Mouse (Mus musculus): ENCODE data around the gene Ptprb. TPM values are rescaled to one million over a fixed set of nuclear protein-coding genes. Genes with fewer than 3 reads are reported as not detected.

Gene Ptprb
- polyA plus RNA-seq, 1 experiment from 2014 or later: 2.8 TPM

- WGBS: 76% methylated on average over 15 of the region's 15 CpGs
- Histone ChIP-seq H3K27me3 (no peaks in the 10 kb centered on the region), H3K4me1 (peaks cover 1% of the 10 kb centered on the region), H3K27ac (no peak overlapping the region), H3K36me3 (no peaks in the 10 kb centered on the region), H3K4me3 (no peak overlapping the region), H3K4me2 (no peak overlapping the region), H3K9ac (no peak overlapping the region), H3K9me3 (no peaks in the 10 kb centered on the region)
- ATAC-seq (ENCODE audit: insufficient number of reproducible peaks, insufficient read depth, low FRiP score, low TSS enrichment, low read depth): no peak
Observed at GRCm38 (mm10) chr10:116266561-116267433, 8.5 kb upstream of the Ptprb start.

DNA sequence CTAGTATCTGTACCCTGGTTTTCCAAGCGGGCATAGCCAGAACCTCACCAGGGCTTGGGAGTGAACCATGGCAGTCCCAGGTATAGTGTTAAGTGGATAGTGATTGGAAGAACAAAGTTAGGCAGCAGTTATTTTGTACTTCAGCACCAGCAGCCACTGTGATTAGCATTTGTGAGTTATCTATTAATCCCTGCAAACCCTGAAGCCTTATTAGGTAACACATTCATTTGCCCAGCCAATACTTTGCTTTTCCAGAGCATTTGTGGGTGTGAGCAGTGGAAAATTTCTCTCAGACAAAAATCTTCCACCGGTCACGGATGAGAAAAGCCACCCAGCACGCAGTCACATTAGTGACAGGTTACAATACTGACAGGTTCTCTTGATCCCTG is 7.9 kb upstream of the Ptprb start:
- no peak for ATAC-seq (ENCODE audit: insufficient number of reproducible peaks, insufficient read depth, low FRiP score, low TSS enrichment, low read depth)
- H3K9ac ChIP-seq: no peak overlapping the region
- WGBS: 74% methylated on average over 4 of the region's 4 CpGs

GRCm38 (mm10) chr10:116268343-116268742 is 7.0 kb upstream of the Ptprb start:
- Histone ChIP-seq H3K4me2 (no peak overlapping the region), H3K9ac (no peak overlapping the region), H3K4me3 (no peak overlapping the region), H3K9me3 (no peaks in the 10 kb centered on the region), H3K36me3 (no peaks in the 10 kb centered on the region), H3K27ac (no peak overlapping the region), H3K4me1 (no peaks in the 10 kb centered on the region), H3K27me3 (no peaks in the 10 kb centered on the region)
- WGBS: 65% methylated on average over 4 of the region's 4 CpGs
- ATAC-seq (ENCODE audit: insufficient number of reproducible peaks, insufficient read depth, low FRiP score, low TSS enrichment, low read depth): no peak

More for the DNA sequence above, 7.9 kb upstream of the Ptprb start:
- Histone ChIP-seq H3K9me3 (no peaks in the 10 kb centered on the region), H3K4me1 (no peaks in the 10 kb centered on the region), H3K27ac (no peak overlapping the region), H3K4me3 (no peak overlapping the region), H3K27me3 (no peaks in the 10 kb centered on the region), H3K36me3 (no peaks in the 10 kb centered on the region), H3K4me2 (no peak overlapping the region)

GRCm38 (mm10) chr10:116270646-116271469 is 4.5 kb upstream of the Ptprb start:
- 81% methylated on average over 12 of the region's 12 CpGs for WGBS
- no peak overlapping the region for H3K4me3 ChIP-seq
- no peaks in the 10 kb centered on the region for H3K27me3 ChIP-seq
- no peaks in the 10 kb centered on the region for H3K4me1 ChIP-seq
- no peaks in the 10 kb centered on the region for H3K9me3 ChIP-seq
- ATAC-seq (ENCODE audit: insufficient number of reproducible peaks, insufficient read depth, low FRiP score, low TSS enrichment, low read depth): no peak
- H3K9ac ChIP-seq: no peak overlapping the region
- H3K36me3 ChIP-seq: no peaks in the 10 kb centered on the region
- no peak overlapping the region for H3K4me2 ChIP-seq
- H3K27ac ChIP-seq: no peak overlapping the region

- no peaks in the 10 kb centered on the region for H3K27me3 ChIP-seq
- no peaks in the 10 kb centered on the region for H3K4me1 ChIP-seq
- H3K36me3 ChIP-seq: no peaks in the 10 kb centered on the region
- no peak overlapping the region for H3K4me3 ChIP-seq
- no peak overlapping the region for H3K4me2 ChIP-seq
- no peak for ATAC-seq (ENCODE audit: insufficient number of reproducible peaks, insufficient read depth, low FRiP score, low TSS enrichment, low read depth)
- H3K9ac ChIP-seq: no peak overlapping the region
- 88% methylated on average over 10 of the region's 10 CpGs for WGBS
- H3K9me3 ChIP-seq: no peaks in the 10 kb centered on the region
- H3K27ac ChIP-seq: no peak overlapping the region
Observed at GRCm38 (mm10) chr10:116271470-116271915, 3.8 kb upstream of the Ptprb start.

- no peak overlapping the region for H3K9ac ChIP-seq
- no peak overlapping the region for H3K4me2 ChIP-seq
- no peak overlapping the region for H3K4me3 ChIP-seq
- H3K9me3 ChIP-seq: no peaks in the 10 kb centered on the region
- H3K4me1 ChIP-seq: no peaks in the 10 kb centered on the region
- 68% methylated on average over 3 of the region's 3 CpGs for WGBS
- H3K36me3 ChIP-seq: no peaks in the 10 kb centered on the region
- H3K27me3 ChIP-seq: no peaks in the 10 kb centered on the region
- no peak for ATAC-seq (ENCODE audit: insufficient number of reproducible peaks, insufficient read depth, low FRiP score, low TSS enrichment, low read depth)
- no peak overlapping the region for H3K27ac ChIP-seq
Observed at GRCm38 (mm10) chr10:116272156-116272555, 3.2 kb upstream of the Ptprb start.

- Histone ChIP-seq H3K27ac (no peak overlapping the region), H3K27me3 (no peaks in the 10 kb centered on the region), H3K4me1 (no peaks in the 10 kb centered on the region), H3K4me2 (no peak overlapping the region), H3K4me3 (no peak overlapping the region), H3K9ac (no peak overlapping the region), H3K9me3 (no peaks in the 10 kb centered on the region), H3K36me3 (no peaks in the 10 kb centered on the region)
- no peak for ATAC-seq (ENCODE audit: insufficient number of reproducible peaks, insufficient read depth, low FRiP score, low TSS enrichment, low read depth)
- WGBS: 87% methylated on average over 7 of the region's 7 CpGs
Observed at GRCm38 (mm10) chr10:116286697-116287344, 11.5 kb downstream of the Ptprb start.

DNA sequence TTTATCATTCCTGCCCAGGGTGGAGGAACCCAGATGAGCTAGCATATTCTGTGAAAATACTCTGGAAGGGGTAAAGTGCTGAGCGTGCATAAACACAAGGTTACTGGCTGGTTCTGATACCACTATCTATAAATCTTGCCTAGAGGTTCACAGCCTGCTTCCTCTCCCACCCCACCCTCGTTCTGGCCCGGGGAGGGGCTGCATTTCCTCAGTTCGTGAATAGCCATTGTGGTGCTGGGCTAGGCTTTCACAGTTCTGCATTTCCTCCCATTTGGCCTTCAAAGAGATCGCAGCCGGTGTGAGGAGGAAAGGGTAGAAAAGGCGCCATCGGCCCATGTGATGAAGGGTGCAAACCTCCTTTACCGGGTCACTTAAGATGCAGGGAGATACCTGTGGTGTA is 12.8 kb downstream of the Ptprb start:
- Histone ChIP-seq H3K27me3 (no peaks in the 10 kb centered on the region), H3K4me1 (no peaks in the 10 kb centered on the region), H3K9ac (no peak overlapping the region), H3K4me3 (no peak overlapping the region), H3K36me3 (no peaks in the 10 kb centered on the region), H3K9me3 (no peaks in the 10 kb centered on the region), H3K27ac (no peak overlapping the region), H3K4me2 (no peak overlapping the region)
- WGBS: 63% methylated on average over 9 of the region's 9 CpGs
- no peak for ATAC-seq (ENCODE audit: insufficient number of reproducible peaks, insufficient read depth, low FRiP score, low TSS enrichment, low read depth)

DNA sequence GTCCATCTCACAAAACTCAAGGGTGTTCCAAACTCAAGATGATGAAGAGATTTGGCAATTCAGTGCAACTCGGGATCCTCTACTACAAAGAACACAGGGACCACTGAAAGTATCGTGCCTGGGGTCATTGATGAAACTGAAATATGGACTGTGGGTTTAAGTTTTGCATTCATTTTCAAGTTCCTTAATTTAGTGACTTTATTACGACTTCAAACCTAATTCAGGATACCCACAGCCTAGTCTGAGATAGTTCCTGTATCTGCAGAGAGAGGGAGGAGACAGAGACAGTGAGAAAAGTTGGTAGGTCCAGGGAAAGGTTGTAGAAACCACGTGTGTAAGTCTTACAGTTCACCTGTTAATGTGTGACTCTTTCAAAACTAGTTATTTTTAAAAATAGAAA is 15.2 kb downstream of the Ptprb start:
- no peak overlapping the region for H3K9ac ChIP-seq
- no peak for ATAC-seq (ENCODE audit: insufficient number of reproducible peaks, insufficient read depth, low FRiP score, low TSS enrichment, low read depth)
- no peak overlapping the region for H3K27ac ChIP-seq
- H3K36me3 ChIP-seq: no peaks in the 10 kb centered on the region
- H3K9me3 ChIP-seq: no peaks in the 10 kb centered on the region
- no peak overlapping the region for H3K4me3 ChIP-seq
- WGBS: 83% methylated on average over 4 of the region's 4 CpGs
- H3K4me2 ChIP-seq: no peak overlapping the region
- no peaks in the 10 kb centered on the region for H3K27me3 ChIP-seq
- H3K4me1 ChIP-seq: no peaks in the 10 kb centered on the region

GRCm38 (mm10) chr10:116291153-116291755 is 15.9 kb downstream of the Ptprb start:
- Histone ChIP-seq H3K9me3 (no peaks in the 10 kb centered on the region), H3K4me3 (no peak overlapping the region), H3K27me3 (no peaks in the 10 kb centered on the region), H3K36me3 (no peaks in the 10 kb centered on the region), H3K4me1 (no peaks in the 10 kb centered on the region), H3K27ac (no peak overlapping the region), H3K9ac (no peak overlapping the region), H3K4me2 (no peak overlapping the region)
- ATAC-seq (ENCODE audit: insufficient number of reproducible peaks, insufficient read depth, low FRiP score, low TSS enrichment, low read depth): no peak
- WGBS: 58% methylated on average over 8 of the region's 8 CpGs

- Histone ChIP-seq H3K4me1 (peaks cover 3% of the 10 kb centered on the region), H3K9me3 (no peaks in the 10 kb centered on the region), H3K4me2 (no peak overlapping the region), H3K27ac (no peak overlapping the region), H3K27me3 (peaks cover 24% of the 10 kb centered on the region), H3K4me3 (no peak overlapping the region), H3K36me3 (no peaks in the 10 kb centered on the region), H3K9ac (no peak overlapping the region)
- ATAC-seq (ENCODE audit: insufficient number of reproducible peaks, insufficient read depth, low FRiP score, low TSS enrichment, low read depth): no peak
- 87% methylated on average over 4 of the region's 4 CpGs for WGBS
Observed at GRCm38 (mm10) chr10:116296439-116296838, 21.1 kb downstream of the Ptprb start.
